Mouse (Mus musculus): ENCODE results near the gene Ubac2. TPM values are rescaled to one million over a fixed set of nuclear protein-coding genes. Genes with fewer than 3 reads are reported as not detected.

The Ubac2 gene
- total RNA-seq, 2 experiments from 2014 or later = 48.9 to 49.7 TPM

Other genes starting within 250 kb of the Ubac2 start
- gene Dock9, start 80.8 kb upstream of the Ubac2 start, total RNA-seq (2021) = 100 to 1,000 TPM; 256 to 267 TPM
- not detected for gene Gpr18, start 37.2 kb downstream of the Ubac2 start, total RNA-seq (2021)
- under 1 TPM; 0.76 to 0.88 TPM for gene Gpr183, start 86.6 kb downstream of the Ubac2 start, total RNA-seq (2021)
- gene Timm8a2, start 156.1 kb downstream of the Ubac2 start, total RNA-seq (2021) = not detected
- gene Tm9sf2, start 228.4 kb downstream of the Ubac2 start, total RNA-seq (2021) = 10 to 100 TPM; 88.0 to 88.3 TPM

Data from layer of hippocampus, postnatal 14 days (tissue).